Mouse (Mus musculus) forebrain, embryonic 11.5 days (tissue): ENCODE measurements around the gene Tbx6. TPM values are rescaled to one million over a fixed set of nuclear protein-coding genes. Genes with fewer than 3 reads are reported as not detected.
"Not testable (repeated sequence)": the region's sequence is repeated elsewhere in the genome, so short reads cannot be mapped to it uniquely, and the experiment has no call there.

Source experiments
- ATAC-seq: fragments of 200-750 bp; cut with Nextera tagmentation; replicated peaks from 2 replicates; pipeline ENCODE4 v1.8.0; 2017; ENCODE audit warnings: moderate TSS enrichment; ENCODE audit not compliant: low FRiP score
- DNase-seq: peaks from one replicate; pipeline ENCODE4 v3.0.0-alpha.2; 2017; ENCODE audit warnings: low spot score
- H3K27ac ChIP-seq: fragments of 300-500 bp; sonication (generic); 2 replicates; pipeline ENCODE4 v1.5.1; 2014; ENCODE audit warnings: low read depth, low read length
- H3K27me3 ChIP-seq: fragments of 300-500 bp; sonication (generic); 2 replicates; pipeline ENCODE4 v1.6.1; 2014; ENCODE audit warnings: mild to moderate bottlenecking, low read length, mixed read lengths; ENCODE audit not compliant: control insufficient read depth, insufficient read depth
- H3K36me3 ChIP-seq: fragments of 300-500 bp; sonication (generic); 2 replicates; pipeline ENCODE4 v1.6.1; 2014; ENCODE audit warnings: mild to moderate bottlenecking, low read length, moderate library complexity, mixed read lengths; ENCODE audit not compliant: control insufficient read depth, insufficient read depth
- H3K4me1 ChIP-seq: fragments of 300-500 bp; sonication (generic); replicated peaks from 2 replicates; pipeline ENCODE4 v1.6.1; 2014; ENCODE audit warnings: low read length, mixed read lengths; ENCODE audit not compliant: control insufficient read depth, insufficient read depth
- H3K4me2 ChIP-seq: fragments of 300-500 bp; sonication (generic); 2 replicates; pipeline ENCODE4 v1.6.1; 2014; ENCODE audit warnings: low read depth, mild to moderate bottlenecking, low read length, moderate library complexity, mixed read lengths; ENCODE audit not compliant: severe bottlenecking
- H3K4me3 ChIP-seq: fragments of 300-500 bp; sonication (generic); 2 replicates; pipeline ENCODE4 v1.5.1; 2014; ENCODE audit warnings: low read depth, low read length
- H3K9ac ChIP-seq: fragments of 300-500 bp; sonication (generic); 2 replicates; pipeline ENCODE4 v1.6.1; 2014; ENCODE audit warnings: low read length
- H3K9me3 ChIP-seq: fragments of 300-500 bp; sonication (generic); 2 replicates; pipeline ENCODE4 v1.6.1; 2016; ENCODE audit warnings: low read length, mixed read lengths; ENCODE audit not compliant: control insufficient read depth
- WGBS: fragments of 180-500 bp; shearing (Covaris S2); extraction: QIAGEN DNeasy Blood & Tissue Kit; methylation state at CpG from one replicate; pipeline ENCODE4 v1.1.7; 2014; 5-methylcytosine and 5-hydroxymethylcytosine counted together
- polyA plus RNA-seq: library from polyadenylated mRNA; unstranded; fragments of >200 nt; fragmentation: Nextera tagmentation; extraction: Ambion mirVana; gene quantifications from 2 replicates; pipeline ENCODE4 v1.2.1, GENCODE M21; 2014

Gene Tbx6
- polyA plus RNA-seq, 1 experiment from 2014 or later: 0.28 TPM

DNA sequence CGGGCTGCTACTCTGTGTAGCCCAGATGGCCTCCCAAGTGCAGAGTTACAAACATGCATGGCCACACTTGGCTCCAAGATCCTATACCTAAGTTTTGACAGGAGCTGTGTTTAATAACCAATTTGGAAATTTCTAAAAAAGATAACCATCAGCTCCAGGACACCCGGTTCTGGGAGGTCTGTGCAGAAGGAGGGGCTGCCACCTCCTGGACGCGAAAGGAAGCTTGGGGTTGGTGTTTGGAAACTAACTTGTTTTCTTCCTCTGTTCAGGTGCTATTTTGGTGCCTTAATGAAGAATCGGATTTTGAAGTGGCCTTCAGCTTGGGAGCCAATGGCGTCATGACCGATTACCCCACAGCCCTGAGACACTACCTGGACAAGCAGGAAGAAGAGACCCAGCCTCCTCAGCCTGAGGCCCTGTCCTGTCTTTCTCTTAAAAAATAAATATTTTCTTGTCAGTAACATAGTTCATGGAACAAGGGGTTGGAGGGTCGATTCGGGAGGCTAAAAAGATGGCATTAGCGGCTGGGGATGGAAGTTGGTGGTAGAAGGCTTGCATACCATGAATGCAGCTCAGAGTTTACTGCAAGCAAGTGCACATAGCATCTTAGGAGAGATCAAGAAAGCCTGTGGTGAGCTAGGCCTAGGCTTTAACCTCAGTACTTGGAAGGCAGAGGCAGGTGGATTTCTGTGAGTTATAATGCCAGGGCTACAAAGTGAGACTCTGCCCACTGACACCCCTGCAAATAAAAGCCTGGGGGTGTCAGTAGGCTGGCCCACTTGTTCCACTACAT is 5.9 kb upstream of the Tbx6 start:
- ATAC-seq (no peak), DNase-seq (no peak)
- H3K4me2 ChIP-seq: no peak overlapping the region

GRCm38 (mm10) chr7:126775978-126776234 is 5.4 kb upstream of the Tbx6 start:
- Histone ChIP-seq H3K4me3 (peak overlapping the region; percentile 67; the same call in 1 of the 2 replicates), H3K27me3 (no peaks in the 10 kb centered on the region), H3K4me2 (peak overlapping the region; percentile 97; the same call in 1 of the 2 replicates), H3K36me3 (no peaks in the 10 kb centered on the region), H3K9ac (peak overlapping the region; percentile 80; the same call in 1 of the 2 replicates), H3K27ac (no peak overlapping the region), H3K4me1 (peaks cover 20% of the 10 kb centered on the region; the same call in 1 of the 2 replicates), H3K9me3 (no peaks in the 10 kb centered on the region)
- ATAC-seq (no peak), DNase-seq (no peak)
- 78% methylated on average over 3 of the region's 3 CpGs for WGBS

More for the DNA sequence above, 5.9 kb upstream of the Tbx6 start:
- no peak overlapping the region for H3K4me3 ChIP-seq
- no peak overlapping the region for H3K9ac ChIP-seq
- H3K36me3 ChIP-seq: no peaks in the 10 kb centered on the region
- 88% methylated on average over 10 of the region's 10 CpGs for WGBS
- no peaks in the 10 kb centered on the region for H3K27me3 ChIP-seq
- H3K9me3 ChIP-seq: no peaks in the 10 kb centered on the region
- peaks cover 20% of the 10 kb centered on the region; the same call in 1 of the 2 replicates for H3K4me1 ChIP-seq
- H3K27ac ChIP-seq: no peak overlapping the region

GRCm38 (mm10) chr7:126776598-126777057 is 4.7 kb upstream of the Tbx6 start, which contains the start of gene Ypel3:
Gene Ypel3 (plus strand): TSS chr7:126776955.
- under 1% methylated on average over 36 of the region's 37 CpGs for WGBS

GRCm38 (mm10) chr7:126777476-126777875 is 3.8 kb upstream of the Tbx6 start:
- DNase-seq (no peak), ATAC-seq (no peak)
- Histone ChIP-seq H3K27me3 (no peaks in the 10 kb centered on the region), H3K4me3 (peak overlapping the region; percentile 67), H3K27ac (no peak overlapping the region), H3K4me1 (peaks cover 24% of the 10 kb centered on the region), H3K4me2 (peak overlapping the region; percentile 97), H3K9ac (peak overlapping the region; percentile 80), H3K9me3 (no peaks in the 10 kb centered on the region), H3K36me3 (no peaks in the 10 kb centered on the region)
- WGBS: 56% methylated on average over 10 of the region's 10 CpGs

More at GRCm38 (mm10) chr7:126776598-126777057, 4.7 kb upstream of the Tbx6 start, which contains the start of gene Ypel3:
- Histone ChIP-seq H3K9me3 (no peaks in the 10 kb centered on the region), H3K4me1 (peaks cover 24% of the 10 kb centered on the region), H3K27ac (peak within 1 kb of the TSS; percentile 70), H3K36me3 (no peaks in the 10 kb centered on the region), H3K4me2 (peak within 1 kb of the TSS; percentile 97), H3K9ac (peak within 1 kb of the TSS; percentile 80), H3K4me3 (peak within 1 kb of the TSS; percentile 67), H3K27me3 (no peaks in the 10 kb centered on the region)
- peak; percentile 95 for DNase-seq
- ATAC-seq: peak; percentile 88

- Histone ChIP-seq H3K9ac (no peak overlapping the region), H3K9me3 (no peaks in the 10 kb centered on the region), H3K4me2 (no peak overlapping the region), H3K4me1 (peaks cover 24% of the 10 kb centered on the region), H3K27me3 (no peaks in the 10 kb centered on the region), H3K36me3 (no peaks in the 10 kb centered on the region; the same call in 1 of the 2 replicates), H3K4me3 (no peak overlapping the region), H3K27ac (no peak overlapping the region)
- 98% methylated on average over 3 of the region's 3 CpGs for WGBS
- ATAC-seq: no peak
- no peak for DNase-seq
These were observed 3.1 kb upstream of the Tbx6 start for GRCm38 (mm10) chr7:126778147-126778546.

GRCm38 (mm10) chr7:126779101-126779500 is 2.2 kb upstream of the Tbx6 start:
- H3K9ac ChIP-seq, H3K4me3 ChIP-seq, H3K4me2 ChIP-seq, H3K36me3 ChIP-seq, ATAC-seq, H3K27me3 ChIP-seq, H3K9me3 ChIP-seq, DNase-seq, H3K27ac ChIP-seq: not testable (repeated sequence)
- 89% methylated on average over 7 of the region's 7 CpGs for WGBS
- H3K4me1 ChIP-seq: peaks cover 24% of the 10 kb centered on the region

GRCm38 (mm10) chr7:126779983-126780970 is 1.0 kb upstream of the Tbx6 start:
- peak overlapping the region; percentile 36 for H3K4me3 ChIP-seq
- ATAC-seq (peak; percentile 68), DNase-seq (peak; percentile 96)
- H3K4me2 ChIP-seq: peak overlapping the region; percentile 83
- peaks cover 24% of the 10 kb centered on the region for H3K4me1 ChIP-seq
- peak overlapping the region; percentile 69 for H3K27ac ChIP-seq
- no peaks in the 10 kb centered on the region for H3K9me3 ChIP-seq
- H3K9ac ChIP-seq: peak overlapping the region; percentile 57
- peaks cover 2% of the 10 kb centered on the region for H3K36me3 ChIP-seq
- H3K27me3 ChIP-seq: no peaks in the 10 kb centered on the region
- under 1% methylated on average over 21 of the region's 21 CpGs for WGBS

DNA sequence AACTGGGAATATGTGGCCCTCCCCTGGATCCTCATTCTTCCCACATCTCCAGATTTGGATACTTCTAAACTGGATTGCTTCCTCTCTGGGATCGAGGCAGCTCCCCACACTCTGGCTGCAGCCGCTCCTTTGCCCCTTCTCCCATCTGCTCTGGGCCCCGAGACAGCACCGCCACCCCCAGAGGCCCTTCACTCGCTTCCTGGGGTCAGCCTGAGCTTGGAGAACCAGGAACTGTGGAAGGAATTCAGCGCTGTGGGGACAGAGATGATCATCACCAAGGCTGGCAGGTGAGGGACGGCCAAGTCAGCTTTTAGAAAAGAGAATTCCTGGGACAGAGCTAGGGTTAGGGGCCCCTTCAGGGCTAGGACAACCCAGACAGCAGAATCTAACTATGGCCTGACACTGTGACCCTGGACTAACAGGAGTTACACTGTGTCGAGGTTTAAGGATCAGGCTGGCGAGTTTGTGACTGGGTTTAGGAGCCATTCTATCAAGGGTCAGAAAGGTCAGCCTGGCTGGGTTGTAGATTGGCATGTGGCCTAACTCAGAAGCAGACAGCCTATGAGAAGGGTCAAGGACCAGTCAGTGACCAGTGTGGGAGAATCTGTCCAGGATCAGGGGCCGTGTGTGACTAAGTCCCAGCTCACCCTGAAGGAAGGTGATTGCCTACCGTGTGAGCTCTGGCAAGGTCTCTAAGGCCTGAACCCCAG is 533 bp downstream of the Tbx6 start:
- Histone ChIP-seq H3K9me3 (no peaks in the 10 kb centered on the region), H3K4me2 (peak overlapping the region; percentile 83; the same call in 1 of the 2 replicates), H3K4me3 (no peak overlapping the region; the same call in 1 of the 2 replicates), H3K36me3 (peaks cover 11% of the 10 kb centered on the region), H3K4me1 (peaks cover 18% of the 10 kb centered on the region), H3K9ac (peak overlapping the region; percentile 57), H3K27me3 (no peaks in the 10 kb centered on the region), H3K27ac (peak overlapping the region; percentile 32; the same call in 1 of the 2 replicates)
- DNase-seq (no peak), ATAC-seq (no peak)
- WGBS: 42% methylated on average over 11 of the region's 11 CpGs
